Mouse (Mus musculus): ENCODE measurements around the gene Tomm6.

DNA sequence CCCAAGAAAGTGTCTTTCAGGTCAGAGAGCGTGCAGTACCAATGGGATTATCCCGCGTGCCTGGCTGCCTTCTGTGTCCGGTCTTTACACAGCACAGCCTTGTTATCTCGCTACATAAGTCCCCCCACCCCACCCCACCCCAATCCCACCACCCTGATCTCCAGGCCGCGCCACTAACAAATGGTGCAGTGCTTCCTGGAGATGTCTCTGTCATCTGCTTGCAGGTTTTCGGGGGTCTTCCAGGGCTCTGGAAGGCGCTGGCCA, at the start of gene Tomm6:
- TF ChIP-seq POLR2A (IDR thresholded peaks at IDR 0.05; ENCODE audit: control insufficient read depth, low read depth, low read length), result no peak
- TF ChIP-seq CTCF (IDR thresholded peaks at IDR 0.05; ENCODE audit: control insufficient read depth, insufficient read depth, insufficient replicate concordance, low read depth, low read length), result no peak
